Mouse (Mus musculus) hindbrain, embryonic 14.5 days (tissue): ENCODE measurements around the gene Mcoln2. TPM values are rescaled to one million over a fixed set of nuclear protein-coding genes. Genes with fewer than 3 reads are reported as not detected.

Experiments used
- ATAC-seq: fragments of 200-750 bp; cut with Nextera tagmentation; 2 replicates; pipeline ENCODE4 v1.8.0; 2017; ENCODE audit warnings: moderate number of reproducible peaks, mild to moderate bottlenecking, moderate TSS enrichment, moderate library complexity; ENCODE audit not compliant: low FRiP score
- DNase-seq: peaks from one replicate; pipeline ENCODE4 v3.0.0-alpha.2; 2015; ENCODE audit warnings: low spot score
- H3K27ac ChIP-seq: fragments of 300-500 bp; sonication (generic); 2 replicates; pipeline ENCODE4 v1.5.1; 2014; ENCODE audit warnings: mild to moderate bottlenecking, moderate library complexity
- H3K27me3 ChIP-seq: fragments of 300-500 bp; sonication (generic); 2 replicates; pipeline ENCODE4 v1.6.1; 2014; ENCODE audit warnings: mild to moderate bottlenecking, low read length, mixed read lengths; ENCODE audit not compliant: control insufficient read depth, insufficient read depth
- H3K36me3 ChIP-seq: fragments of 300-500 bp; sonication (generic); replicated peaks from 2 replicates; pipeline ENCODE4 v1.6.1; 2014; ENCODE audit not compliant: control insufficient read depth, insufficient read depth
- H3K4me1 ChIP-seq: fragments of 300-500 bp; sonication (generic); replicated peaks from 2 replicates; pipeline ENCODE4 v1.6.1; 2014; ENCODE audit warnings: antibody characterized with exemption, low read length, mixed read lengths; ENCODE audit not compliant: control insufficient read depth, insufficient read depth
- H3K4me2 ChIP-seq: fragments of 300-500 bp; sonication (generic); replicated peaks from 2 replicates; pipeline ENCODE4 v1.6.1; 2014; ENCODE audit warnings: mild to moderate bottlenecking, moderate library complexity
- H3K4me3 ChIP-seq: fragments of 300-500 bp; sonication (generic); replicated peaks from 2 replicates; pipeline ENCODE4 v1.5.1; 2014; ENCODE audit warnings: mild to moderate bottlenecking, low read length
- H3K9ac ChIP-seq: fragments of 300-500 bp; sonication (generic); 2 replicates; pipeline ENCODE4 v1.6.1; 2014
- H3K9me3 ChIP-seq: fragments of 300-500 bp; sonication (generic); 2 replicates; pipeline ENCODE4 v1.6.1; 2016; ENCODE audit warnings: low read length; ENCODE audit not compliant: control insufficient read depth
- WGBS: fragments of 180-500 bp; shearing (Covaris S2); extraction: QIAGEN DNeasy Blood & Tissue Kit; methylation state at CpG from one replicate; pipeline ENCODE4 v1.1.7; 2014; 5-methylcytosine and 5-hydroxymethylcytosine counted together
- polyA plus RNA-seq: library from polyadenylated mRNA; unstranded; fragments of >200 nt; fragmentation: Nextera tagmentation; extraction: Ambion mirVana; gene quantifications from 2 replicates; pipeline ENCODE4 v1.2.1, GENCODE M21; 2014

Mcoln2 gene
- polyA plus RNA-seq, 1 experiment from 2014 or later, result 0.11 TPM

- peak within 1 kb of the TSS; percentile 21; the same call in 1 of the 2 replicates for H3K4me2 ChIP-seq
- 14% methylated on average over 35 of the region's 35 CpGs for WGBS
- peaks cover 3% of the 10 kb centered on the region; the same call in 1 of the 2 replicates for H3K4me1 ChIP-seq
- ATAC-seq (no peak), DNase-seq (no peak)
- no peaks in the 10 kb centered on the region for H3K9me3 ChIP-seq
- no peaks in the 10 kb centered on the region for H3K36me3 ChIP-seq
- no peak within 1 kb of the TSS for H3K4me3 ChIP-seq
- H3K27ac ChIP-seq, result no peak within 1 kb of the TSS
- peaks cover 23% of the 10 kb centered on the region for H3K27me3 ChIP-seq
- H3K9ac ChIP-seq, result no peak within 1 kb of the TSS
These were observed 32.2 kb upstream of the Mcoln2 start, which contains the start of gene Mcoln3 for GRCm38 (mm10) chr3:146117258-146117996. Mcoln3 (plus strand) TSS chr3:146117450.

- no peak for DNase-seq
- no peak overlapping the region for H3K4me2 ChIP-seq
- no peaks in the 10 kb centered on the region for H3K36me3 ChIP-seq
- no peak overlapping the region for H3K9ac ChIP-seq
- H3K4me1 ChIP-seq, result peaks cover 3% of the 10 kb centered on the region; the same call in 1 of the 2 replicates
- 67% methylated on average over 9 of the region's 9 CpGs for WGBS
- ATAC-seq, result no peak
- H3K4me3 ChIP-seq, result no peak overlapping the region
- peaks cover 23% of the 10 kb centered on the region for H3K27me3 ChIP-seq
- no peaks in the 10 kb centered on the region for H3K9me3 ChIP-seq
- H3K27ac ChIP-seq, result no peak overlapping the region
These were observed 31.6 kb upstream of the Mcoln2 start for GRCm38 (mm10) chr3:146117997-146118457.

- ATAC-seq, result no peak
- no peaks in the 10 kb centered on the region for H3K36me3 ChIP-seq
These were observed 28.1 kb upstream of the Mcoln2 start for GRCm38 (mm10) chr3:146121310-146122124.

GRCm38 (mm10) chr3:146122125-146122420 is 27.6 kb upstream of the Mcoln2 start:
- Histone ChIP-seq H3K4me3 (no peak overlapping the region), H3K4me1 (peaks cover 3% of the 10 kb centered on the region; the same call in 1 of the 2 replicates), H3K4me2 (peak overlapping the region; percentile 35; the same call in 1 of the 2 replicates), H3K9ac (no peak overlapping the region), H3K27me3 (peaks cover 15% of the 10 kb centered on the region), H3K9me3 (no peaks in the 10 kb centered on the region), H3K27ac (no peak overlapping the region), H3K36me3 (no peaks in the 10 kb centered on the region)
- WGBS, result 45% methylated on average over 3 of the region's 3 CpGs
- DNase-seq (no peak), ATAC-seq (no peak)

More at GRCm38 (mm10) chr3:146121310-146122124, 28.1 kb upstream of the Mcoln2 start:
- 7% methylated on average over 25 of the region's 25 CpGs for WGBS
- Histone ChIP-seq H3K9me3 (no peaks in the 10 kb centered on the region), H3K27me3 (peaks cover 21% of the 10 kb centered on the region), H3K4me1 (peaks cover 3% of the 10 kb centered on the region; the same call in 1 of the 2 replicates), H3K4me3 (no peak overlapping the region; the same call in 1 of the 2 replicates), H3K9ac (no peak overlapping the region), H3K4me2 (peak overlapping the region; percentile 35), H3K27ac (no peak overlapping the region)
- no peak for DNase-seq

- no peak overlapping the region for H3K4me3 ChIP-seq
- peaks cover 3% of the 10 kb centered on the region; the same call in 1 of the 2 replicates for H3K4me1 ChIP-seq
- no peak overlapping the region for H3K4me2 ChIP-seq
- no peaks in the 10 kb centered on the region for H3K36me3 ChIP-seq
- H3K27me3 ChIP-seq, result peaks cover 6% of the 10 kb centered on the region
- ATAC-seq, result no peak
- H3K9me3 ChIP-seq, result no peaks in the 10 kb centered on the region
- DNase-seq, result no peak
- 77% methylated on average over 8 of the region's 8 CpGs for WGBS
- no peak overlapping the region for H3K9ac ChIP-seq
- no peak overlapping the region for H3K27ac ChIP-seq
These were observed 26.7 kb upstream of the Mcoln2 start for GRCm38 (mm10) chr3:146122807-146123463.

GRCm38 (mm10) chr3:146123464-146123825 is 26.2 kb upstream of the Mcoln2 start:
- Histone ChIP-seq H3K9ac (no peak overlapping the region), H3K4me1 (peaks cover 3% of the 10 kb centered on the region; the same call in 1 of the 2 replicates), H3K9me3 (no peaks in the 10 kb centered on the region), H3K27me3 (peaks cover 1% of the 10 kb centered on the region; the same call in 1 of the 2 replicates), H3K4me3 (no peak overlapping the region), H3K4me2 (no peak overlapping the region), H3K27ac (no peak overlapping the region), H3K36me3 (no peaks in the 10 kb centered on the region)
- no peak; the same call in 1 of the 2 replicates for ATAC-seq
- 60% methylated on average over 9 of the region's 9 CpGs for WGBS
- DNase-seq, result peak; percentile 40

GRCm38 (mm10) chr3:146127205-146127604 is 22.4 kb upstream of the Mcoln2 start:
- Histone ChIP-seq H3K9ac (no peak overlapping the region), H3K9me3 (no peaks in the 10 kb centered on the region), H3K27me3 (no peaks in the 10 kb centered on the region), H3K27ac (no peak overlapping the region), H3K4me3 (no peak overlapping the region), H3K36me3 (no peaks in the 10 kb centered on the region), H3K4me2 (no peak overlapping the region), H3K4me1 (no peaks in the 10 kb centered on the region)
- DNase-seq, result no peak
- WGBS, result 80% methylated on average over 6 of the region's 6 CpGs
- no peak for ATAC-seq

- no peak for DNase-seq
- Histone ChIP-seq H3K27me3 (no peaks in the 10 kb centered on the region), H3K4me2 (no peak overlapping the region), H3K9ac (no peak overlapping the region), H3K4me1 (no peaks in the 10 kb centered on the region), H3K9me3 (no peaks in the 10 kb centered on the region), H3K36me3 (no peaks in the 10 kb centered on the region), H3K27ac (no peak overlapping the region), H3K4me3 (no peak overlapping the region)
- 82% methylated on average over 9 of the region's 9 CpGs for WGBS
- ATAC-seq, result no peak
These were observed 14.8 kb upstream of the Mcoln2 start for GRCm38 (mm10) chr3:146134834-146135233.

- Histone ChIP-seq H3K36me3 (no peaks in the 10 kb centered on the region), H3K27ac (no peak overlapping the region), H3K4me3 (no peak overlapping the region), H3K9ac (no peak overlapping the region), H3K4me1 (no peaks in the 10 kb centered on the region), H3K27me3 (no peaks in the 10 kb centered on the region), H3K9me3 (no peaks in the 10 kb centered on the region), H3K4me2 (no peak overlapping the region)
- 94% methylated on average over 2 of the region's 2 CpGs for WGBS
- ATAC-seq, result no peak
- no peak for DNase-seq
These were observed 14.2 kb upstream of the Mcoln2 start for GRCm38 (mm10) chr3:146135417-146135816.
